Mouse (Mus musculus) left cerebral cortex, adult 18-20 months (tissue): ENCODE measurements around the gene Lrrc10b. TPM values are rescaled to one million over a fixed set of nuclear protein-coding genes. Genes with fewer than 3 reads are reported as not detected.

ENCODE experiments used
- DNase-seq, 2 experiments: peaks; one replicate each; pipeline ENCODE4 v3.0.0; 2021 to 2022; ENCODE audit warnings: low spot score in 2 of 2, mixed read lengths in 1 of 2
- long read RNA-seq, 2 experiments: library from polyadenylated mRNA; stranded (forward); transcript quantifications; one replicate each; pipeline ENCODE4 v2.0.0; 2021
- total RNA-seq, 2 experiments: library from RNA; stranded (reverse); gene quantifications; 2 replicates each; pipeline ENCODE4 v1.2.3; 2021

Lrrc10b gene
- 10 to 100 TPM; 12.7 to 27.8 TPM for total RNA-seq
- long read RNA-seq, experiment 1, transcript Lrrc10b-201 (1 exons, 2,103 nt): major isoform, 17 of 17 reads
- long read RNA-seq, experiment 1, partial matches to known transcripts: 0 of 17 reads
- long read RNA-seq, experiment 1, other reads (novel, unspliced or antisense): 0 of 17 reads
- long read RNA-seq, experiment 2, transcript Lrrc10b-201 (1 exons, 2,103 nt): major isoform, 30 of 30 reads
- long read RNA-seq, experiment 2, partial matches to known transcripts: 0 of 30 reads
- long read RNA-seq, experiment 2, other reads (novel, unspliced or antisense): 0 of 30 reads

DNA sequence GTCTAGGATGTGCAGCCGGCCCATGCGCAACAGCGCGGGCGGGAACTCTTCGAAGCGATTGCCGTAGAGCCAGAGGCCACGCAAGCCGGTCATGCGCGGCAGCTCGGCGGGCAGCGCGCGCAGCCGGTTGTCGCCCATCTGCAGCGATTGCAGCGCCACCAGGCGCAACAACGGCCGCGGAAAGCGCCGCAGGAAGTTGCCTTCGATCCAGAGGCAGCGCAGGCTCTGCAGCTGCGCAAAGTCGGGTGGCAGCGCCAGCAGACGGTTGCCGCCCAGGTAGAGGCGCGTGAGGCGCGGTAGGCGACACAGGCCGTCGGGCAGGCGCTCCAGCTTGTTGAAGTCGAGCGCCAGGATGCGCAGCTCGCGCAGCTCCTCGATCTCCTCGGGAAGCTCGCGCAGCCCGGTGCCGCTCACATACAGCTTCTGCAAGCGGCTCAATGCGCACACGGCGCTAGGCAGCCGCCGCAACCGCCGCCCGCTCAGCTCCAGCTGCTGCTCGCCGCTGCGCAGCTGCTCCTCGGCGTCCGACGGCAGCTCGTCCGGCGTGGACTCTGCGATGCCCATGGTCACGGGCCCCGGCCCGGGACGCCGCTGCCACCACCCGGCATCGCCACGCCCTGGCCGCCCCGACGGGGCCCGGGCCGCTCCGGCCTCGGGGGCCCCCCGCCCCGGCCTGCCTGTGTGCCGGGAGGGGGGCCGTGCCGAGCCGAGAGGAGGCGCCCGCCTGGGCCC, at the start of gene Lrrc10b:
Gene Lrrc10b (minus strand): TSS at position 722 of the 732 bp plus-strand sequence.
- DNase-seq: peak; percentile 56 to 74

DNA sequence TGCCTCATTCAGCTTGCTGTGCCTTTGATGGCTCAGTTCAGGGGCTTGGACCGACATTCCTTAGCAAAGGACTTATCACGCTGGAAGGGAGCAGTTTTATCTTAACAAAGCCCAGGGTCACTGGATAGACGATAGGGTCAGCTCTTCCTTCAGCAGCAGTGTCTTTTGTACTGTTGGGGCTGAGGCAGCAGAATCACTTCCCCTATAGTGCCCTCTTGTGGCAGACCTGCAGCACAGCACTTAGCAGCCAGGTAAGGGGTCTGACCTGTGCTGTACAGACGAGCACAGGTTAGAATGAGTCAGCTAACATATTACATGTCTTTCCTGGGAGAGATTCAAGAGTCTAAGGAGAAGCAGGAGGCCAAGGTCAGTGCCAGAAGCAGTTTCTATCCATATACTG, 45.3 kb upstream of the Lrrc10b start:
- DNase-seq: peak in 1 of 2 experiments; percentile 48

GRCm38 (mm10) chr19:10500581-10500980, 43.3 kb upstream of the Lrrc10b start:
- no peak for DNase-seq

GRCm38 (mm10) chr19:10497512-10498160, 40.4 kb upstream of the Lrrc10b start:
- DNase-seq: no peak

DNA sequence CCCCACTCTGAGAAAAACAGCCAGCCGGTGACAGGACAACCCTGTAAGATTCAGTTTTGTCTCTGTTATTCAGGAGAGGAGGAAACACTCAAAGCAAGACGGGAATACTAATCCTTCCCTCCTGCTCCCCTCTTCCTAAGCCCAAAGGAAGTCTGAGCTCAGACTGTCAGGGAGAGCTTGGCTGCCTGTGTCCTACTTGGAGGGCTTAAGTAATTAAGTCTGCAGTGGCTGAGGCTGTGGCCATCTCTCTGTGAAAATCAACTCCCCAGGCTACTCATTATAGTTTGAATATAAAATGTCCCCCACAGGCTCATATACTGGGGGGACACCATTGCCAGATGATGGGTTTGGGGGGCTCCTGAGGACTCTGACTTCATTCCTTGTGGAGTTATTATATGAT, 39.7 kb upstream of the Lrrc10b start:
- no peak for DNase-seq

GRCm38 (mm10) chr19:10495670-10496069, 38.4 kb upstream of the Lrrc10b start:
- DNase-seq: no peak

- DNase-seq: peak; percentile 41 to 60
Observed at GRCm38 (mm10) chr19:10486264-10486738, 29.0 kb upstream of the Lrrc10b start.

- no peak for DNase-seq
Observed at GRCm38 (mm10) chr19:10482703-10483102, 25.4 kb upstream of the Lrrc10b start, which contains the start of gene Ppp1r32. TSS of gene Ppp1r32 (minus strand) at chr19:10482928.

DNA sequence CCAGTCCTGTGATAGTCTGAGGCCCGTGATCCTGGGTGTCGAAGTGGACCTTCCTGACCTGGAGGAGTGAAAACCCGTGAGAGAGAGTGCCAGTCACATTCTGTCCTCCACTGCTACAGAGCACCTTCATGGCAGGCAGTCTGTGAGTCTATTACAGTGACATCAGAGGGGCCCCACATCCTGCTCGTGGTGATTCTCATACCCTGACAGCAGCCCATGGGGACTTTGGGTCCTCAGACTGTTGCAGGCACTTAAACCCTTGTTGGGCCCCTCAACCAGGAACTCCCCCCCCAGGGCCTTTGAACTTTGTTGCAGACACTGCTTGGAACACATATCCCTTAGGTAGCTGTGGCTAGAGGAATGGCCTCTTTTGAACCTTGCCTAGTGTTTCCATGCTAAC, 22.3 kb upstream of the Lrrc10b start:
- DNase-seq: no peak

GRCm38 (mm10) chr19:10473779-10474178, 16.5 kb upstream of the Lrrc10b start:
- DNase-seq: no peak

GRCm38 (mm10) chr19:10472958-10473357, 15.7 kb upstream of the Lrrc10b start:
- peak; percentile 41 to 68 for DNase-seq

DNA sequence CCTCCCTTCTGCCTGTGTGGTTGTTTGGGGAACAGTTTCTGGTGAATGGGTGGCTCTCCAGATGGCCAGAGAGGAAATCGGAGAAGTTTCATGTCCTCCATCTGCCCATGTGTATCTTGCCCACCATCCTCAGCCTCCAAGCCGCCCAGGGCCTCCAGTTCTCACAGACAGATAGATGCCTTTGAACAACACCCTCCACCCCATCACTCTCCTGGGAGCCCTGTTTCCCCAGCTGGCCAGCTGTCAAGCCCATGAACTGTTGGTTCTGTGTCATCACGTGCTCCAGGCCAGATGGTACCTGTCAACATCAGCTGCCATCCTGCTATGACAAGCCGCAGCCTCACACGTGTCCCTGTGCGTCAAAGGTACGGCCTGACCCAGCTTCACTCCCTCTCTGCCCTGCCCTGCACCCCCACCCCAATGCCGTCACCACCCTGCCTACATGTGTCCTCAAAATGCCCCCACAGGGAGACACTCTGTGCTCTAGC, 11.9 kb upstream of the Lrrc10b start:
- DNase-seq: peak in 1 of 2 experiments; percentile 39

DNA sequence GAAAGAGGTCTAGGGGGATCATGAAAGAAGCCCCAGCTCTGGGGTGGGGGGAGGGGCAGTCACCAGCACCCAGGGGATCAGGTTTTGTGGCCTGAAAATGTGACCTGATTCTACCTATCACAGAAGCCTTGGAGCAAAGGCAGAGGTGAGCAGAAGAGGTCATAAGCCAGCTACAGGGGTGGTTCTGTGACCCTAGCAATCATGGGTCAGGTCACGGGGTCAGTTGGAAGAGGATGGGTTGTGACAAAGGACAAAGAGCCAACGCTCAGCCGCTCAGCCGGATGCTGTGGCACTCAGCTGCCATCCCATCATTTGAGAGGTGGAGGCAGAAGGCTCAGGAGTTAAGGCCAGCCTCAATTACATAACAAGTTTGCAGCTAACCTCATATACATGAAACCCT, 7.2 kb upstream of the Lrrc10b start:
- no peak for DNase-seq

- DNase-seq: no peak
Observed at GRCm38 (mm10) chr19:10461584-10461983, 4.3 kb upstream of the Lrrc10b start.

DNA sequence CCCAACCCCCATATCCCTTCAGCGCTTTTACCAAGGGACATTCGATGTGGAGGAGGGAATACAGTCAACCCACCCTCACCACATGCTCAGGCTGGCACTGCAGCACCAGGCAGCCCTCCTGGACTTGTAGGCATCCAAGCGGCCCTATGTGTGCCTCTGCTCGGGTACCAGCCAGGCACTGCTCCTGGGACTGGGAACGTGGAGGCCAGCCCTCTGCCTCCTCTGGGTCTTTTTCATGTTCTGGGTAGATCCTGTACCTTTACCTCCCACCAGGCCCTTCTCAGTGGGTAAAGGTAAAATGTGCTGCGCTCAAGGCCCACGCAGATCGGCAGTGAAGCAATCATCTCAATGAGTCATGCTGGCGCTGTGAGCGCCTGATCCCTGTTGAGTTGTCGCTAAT, 2.6 kb upstream of the Lrrc10b start:
- DNase-seq: peak in 1 of 2 experiments; percentile 28

- peak; percentile 55 to 61 for DNase-seq
Observed at GRCm38 (mm10) chr19:10458096-10458495, 823 bp upstream of the Lrrc10b start.

GRCm38 (mm10) chr19:10457484-10457800, 169 bp upstream of the Lrrc10b start:
- peak in 1 of 2 experiments; percentile 29 for DNase-seq

- no peak for DNase-seq
Observed at GRCm38 (mm10) chr19:10455437-10455806, 1.9 kb downstream of the Lrrc10b start.

- no peak for DNase-seq
Observed at GRCm38 (mm10) chr19:10454718-10455436, 2.4 kb downstream of the Lrrc10b start.

DNA sequence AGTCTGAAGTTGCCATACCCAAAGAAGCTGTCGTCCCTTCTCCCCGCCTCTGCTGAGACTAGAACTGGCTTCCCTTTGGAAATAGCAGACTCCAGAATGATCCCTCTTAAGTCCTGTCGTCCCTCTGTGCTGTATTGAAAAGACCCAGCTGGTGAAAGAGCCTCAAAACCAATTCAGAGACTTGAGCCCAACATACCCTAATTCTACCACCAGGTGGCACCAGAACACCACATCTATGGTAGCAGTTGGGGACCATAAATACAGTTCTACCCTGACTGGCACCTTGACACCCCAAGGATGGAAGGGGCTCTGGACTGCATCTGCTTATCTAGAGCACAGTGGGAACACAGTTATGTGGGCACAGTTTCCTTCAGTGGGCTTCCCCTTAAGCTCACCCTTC, 7.6 kb downstream of the Lrrc10b start:
- peak; percentile 78 to 83 for DNase-seq

DNA sequence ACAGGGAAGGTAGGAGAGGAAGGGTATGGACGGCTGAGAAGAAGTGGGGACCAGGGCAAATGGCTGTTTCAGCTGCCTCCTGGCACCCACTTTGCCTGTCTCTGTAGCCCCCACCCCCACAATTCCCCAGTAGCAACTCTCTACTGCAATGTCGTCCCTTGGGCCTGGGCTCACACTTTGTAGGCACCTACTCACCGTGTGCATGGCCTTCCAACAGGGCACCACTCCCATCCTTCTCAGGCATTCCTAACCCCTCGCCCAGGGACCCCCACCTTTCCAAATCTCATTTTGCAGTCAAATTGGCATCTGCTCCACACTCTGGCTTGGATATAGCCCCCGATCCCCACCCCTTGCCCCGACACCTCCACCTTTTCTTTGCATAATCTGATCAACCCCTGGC, 8.1 kb downstream of the Lrrc10b start:
- DNase-seq: no peak
